Mouse (Mus musculus) granulocyte monocyte progenitor cell, adult 5-6 weeks (primary cell): ENCODE data around the gene Gnb2. TPM values are rescaled to one million over a fixed set of nuclear protein-coding genes. Genes with fewer than 3 reads are reported as not detected.

Source experiments
- ATAC-seq: replicated peaks from 2 replicates; pipeline ENCODE4 v1.8.0; 2016; ENCODE audit warnings: mild to moderate bottlenecking, moderate TSS enrichment, inconsistent platforms; ENCODE audit not compliant: poor library complexity, severe bottlenecking
- total RNA-seq, 2 experiments: library from RNA; stranded (forward) in 1 of 2; stranded (reverse) in 1 of 2; fragments of 200-712, 200-1000 nt in 1 of 2; fragments of >200 nt in 1 of 2; fragmentation: Nextera tagmentation in 1 of 2; gene quantifications; 2 replicates each; pipeline ENCODE4 v1.2.3; 2014 to 2017

Gnb2 gene
- total RNA-seq, 2 experiments from 2014 or later = 299 to 335 TPM

- ATAC-seq = peak; percentile 30; the same call in 1 of the 2 replicates
These were observed 8.6 kb upstream of the Gnb2 start for GRCm38 (mm10) chr5:137541768-137542540.

GRCm38 (mm10) chr5:137540991-137541390 is 7.7 kb upstream of the Gnb2 start:
- no peak for ATAC-seq

GRCm38 (mm10) chr5:137539291-137539801 is 6.0 kb upstream of the Gnb2 start:
- no peak for ATAC-seq

DNA sequence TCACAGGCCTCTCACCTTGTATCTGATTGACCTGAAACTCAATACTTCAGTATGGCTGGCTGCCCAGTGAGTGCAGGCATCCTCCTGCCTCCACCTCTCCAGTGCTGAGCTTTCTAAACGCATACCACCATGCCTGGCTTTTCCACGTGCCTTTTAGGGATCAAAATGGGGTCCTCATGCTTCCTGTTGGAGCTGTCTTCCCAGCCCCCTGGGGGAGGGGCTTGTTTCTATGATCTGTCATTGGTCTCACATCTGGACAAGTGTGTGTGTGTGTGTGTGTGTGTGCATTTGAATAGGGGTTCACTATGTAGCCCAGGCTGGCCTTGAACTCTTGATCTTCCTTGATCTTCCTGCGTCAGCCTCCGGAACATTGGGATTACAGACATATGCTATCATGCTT is 4.2 kb upstream of the Gnb2 start:
- ATAC-seq = no peak

- ATAC-seq = no peak
These were observed 2.0 kb upstream of the Gnb2 start for GRCm38 (mm10) chr5:137535318-137535717.

DNA sequence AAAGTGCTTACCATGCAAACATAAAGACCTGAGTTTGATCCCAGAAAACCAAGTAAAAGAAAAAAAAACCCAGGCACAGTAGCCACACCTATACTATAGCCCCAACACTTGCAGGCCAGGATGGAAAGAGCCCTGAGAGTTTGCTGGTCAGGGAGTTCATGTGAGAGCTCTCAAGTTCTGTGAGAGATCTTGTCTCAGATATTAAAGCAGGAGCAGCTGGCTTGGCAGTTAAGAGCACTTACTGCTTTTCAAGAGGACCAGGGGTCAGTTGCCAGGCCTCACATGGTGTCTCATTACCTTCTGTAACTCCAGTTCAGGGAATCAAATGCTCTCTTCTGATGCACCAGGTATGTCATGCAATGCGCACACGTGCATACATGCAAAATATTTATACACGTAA is 1.5 kb upstream of the Gnb2 start:
- no peak for ATAC-seq

- ATAC-seq = peak; percentile 4; the same call in 1 of the 2 replicates
These were observed 548 bp downstream of the Gnb2 start for GRCm38 (mm10) chr5:137532808-137533116.

- ATAC-seq = no peak
These were observed 1.0 kb downstream of the Gnb2 start for GRCm38 (mm10) chr5:137532131-137532807.

- ATAC-seq = peak; percentile 4; the same call in 1 of the 2 replicates
These were observed 1.7 kb downstream of the Gnb2 start for GRCm38 (mm10) chr5:137531414-137532130.

GRCm38 (mm10) chr5:137530588-137531413 is 2.5 kb downstream of the Gnb2 start:
- ATAC-seq = peak; percentile 43

GRCm38 (mm10) chr5:137530075-137530474 is 3.2 kb downstream of the Gnb2 start:
- ATAC-seq = no peak

GRCm38 (mm10) chr5:137529221-137529995 is 3.9 kb downstream of the Gnb2 start:
- no peak for ATAC-seq

DNA sequence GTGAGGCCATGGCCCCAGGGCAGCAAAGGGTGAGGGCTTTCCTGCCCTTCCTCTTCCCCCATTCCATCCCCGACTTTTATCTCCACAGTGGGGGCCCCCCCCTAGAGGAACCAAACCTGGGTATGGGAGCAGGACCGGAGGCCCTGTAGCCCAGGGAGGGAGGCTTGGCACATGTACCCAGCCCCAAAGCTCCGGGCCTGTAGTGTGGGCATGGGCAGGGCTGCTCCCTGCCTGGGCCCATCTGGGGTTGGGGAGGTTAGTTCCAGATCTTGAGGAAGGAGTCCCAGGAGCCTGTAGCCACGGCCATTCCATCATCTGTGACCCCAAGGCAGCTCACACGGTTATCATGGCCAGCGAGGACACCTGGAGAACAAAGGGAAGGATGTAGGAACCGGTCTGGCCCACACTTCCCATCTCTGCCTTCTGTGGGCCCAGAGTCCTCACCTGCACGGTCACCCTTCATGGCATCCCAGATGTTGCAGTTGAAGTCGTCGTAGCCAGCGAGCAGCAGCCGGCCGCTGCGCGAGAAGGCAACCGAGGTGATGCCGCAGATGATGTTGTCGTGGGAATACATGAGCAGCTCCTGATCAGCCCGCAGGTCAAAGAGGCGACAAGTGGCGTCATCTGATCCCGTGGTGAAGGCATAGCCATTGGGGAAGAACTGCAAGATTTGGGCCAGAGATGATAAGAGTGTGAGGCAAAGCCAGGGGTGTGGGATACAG is 4.9 kb downstream of the Gnb2 start:
- no peak for ATAC-seq

DNA sequence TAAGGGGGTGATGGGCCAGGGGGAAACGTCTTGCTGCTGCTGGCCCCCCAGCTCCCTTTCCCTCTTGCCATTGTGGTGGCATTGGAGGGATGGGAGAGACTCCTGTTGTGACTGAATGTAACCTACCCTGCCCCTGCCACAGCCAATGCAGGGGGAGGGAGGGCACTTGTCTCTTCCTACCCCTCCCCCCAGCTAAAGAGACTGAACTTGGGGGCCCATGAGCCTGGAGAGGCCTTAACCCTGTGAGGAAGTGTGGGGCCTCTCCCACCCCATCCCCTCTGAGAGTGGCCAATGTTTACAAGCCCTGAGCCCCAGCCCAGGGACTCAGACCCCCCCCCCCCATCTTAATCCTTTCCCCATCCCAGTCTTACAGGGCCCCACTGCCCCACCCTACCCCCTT is 5.9 kb downstream of the Gnb2 start:
- no peak for ATAC-seq

GRCm38 (mm10) chr5:137526192-137526936 is 6.9 kb downstream of the Gnb2 start:
- ATAC-seq = peak; percentile 40

DNA sequence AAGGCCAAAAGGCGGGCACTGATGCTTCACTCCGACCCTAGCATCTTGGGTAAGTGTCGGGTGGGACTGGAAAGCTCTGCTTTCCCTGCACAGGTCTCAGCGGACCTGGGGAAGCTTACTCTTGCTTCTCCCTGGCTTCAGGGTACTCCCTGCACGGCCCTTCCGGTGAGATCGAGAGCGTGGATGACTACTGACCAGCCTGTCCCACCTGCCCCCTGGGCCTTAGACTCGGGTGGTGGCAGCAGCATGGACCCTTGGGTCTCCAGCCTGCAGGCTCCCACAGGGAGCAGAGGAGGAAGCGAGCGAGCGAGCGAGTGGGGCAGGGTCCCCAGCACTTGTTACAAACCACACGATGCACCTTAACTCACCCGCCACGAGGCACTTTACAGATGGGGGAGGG is 7.8 kb downstream of the Gnb2 start:
- ATAC-seq = no peak

DNA sequence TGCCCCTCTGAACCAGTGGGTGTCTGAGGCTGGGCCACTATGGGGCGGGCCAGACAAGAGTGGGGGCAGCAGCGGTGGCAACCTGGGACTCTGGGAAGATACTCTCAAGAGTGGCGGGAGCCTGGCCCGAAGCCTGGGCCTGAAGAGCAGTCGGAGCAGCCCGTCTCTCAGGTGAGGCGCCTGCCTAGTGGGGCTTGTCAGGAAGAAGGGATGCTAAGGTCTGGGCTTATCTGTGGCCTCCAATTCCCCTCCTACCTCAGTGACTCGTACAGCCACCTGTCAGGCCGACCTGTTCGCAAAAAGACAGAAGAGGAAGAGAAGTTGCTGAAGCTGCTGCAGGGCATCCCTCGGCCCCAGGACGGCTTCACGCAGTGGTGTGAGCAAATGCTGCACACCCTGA is 8.6 kb downstream of the Gnb2 start:
- no peak for ATAC-seq

DNA sequence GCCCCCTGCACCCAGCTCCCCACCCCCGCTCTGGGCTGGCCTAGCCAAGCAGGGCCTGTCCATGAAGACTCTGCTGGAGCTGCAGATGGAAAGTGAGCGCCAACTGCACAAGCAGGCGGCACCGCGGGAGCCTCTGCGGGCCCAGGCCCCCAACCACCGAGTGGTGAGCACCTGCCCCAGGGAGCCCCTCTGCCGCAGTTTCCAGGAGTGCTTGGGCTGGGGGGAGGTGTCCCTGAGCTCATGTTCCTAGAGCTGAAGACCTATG is 9.1 kb downstream of the Gnb2 start:
- no peak for ATAC-seq
